Mouse (Mus musculus) ZHBTc4 (cell line): Measurements from ENCODE around the gene Gss.
"Not testable (repeated sequence)": the region's sequence is repeated elsewhere in the genome, so short reads cannot be mapped to it uniquely, and the experiment has no call there.

Experiments used
- DNase-seq: peaks from one replicate; pipeline ENCODE4 v3.0.0-alpha.2; 2011; ENCODE audit warnings: low read depth, low spot score

Gene Gss

GRCm38 (mm10) chr2:155619817-155620216 lies 27.2 kb upstream of the Gss start:
- DNase-seq = peak; percentile 88

GRCm38 (mm10) chr2:155616971-155617370 lies 24.4 kb upstream of the Gss start:
- DNase-seq = peak; percentile 81

- no peak for DNase-seq
Observed at GRCm38 (mm10) chr2:155613953-155614352, 21.3 kb upstream of the Gss start.

GRCm38 (mm10) chr2:155613326-155613755 lies 20.7 kb upstream of the Gss start:
- DNase-seq = peak; percentile 93

GRCm38 (mm10) chr2:155611834-155612550 lies 19.4 kb upstream of the Gss start:
- no peak for DNase-seq

- DNase-seq = peak; percentile 62
Observed at GRCm38 (mm10) chr2:155610978-155611377, 18.4 kb upstream of the Gss start, which contains the start of gene Myh7b. Gene Myh7b (plus strand): TSS chr2:155611212.

- no peak for DNase-seq
Observed at GRCm38 (mm10) chr2:155606360-155606759, 13.8 kb upstream of the Gss start.

- DNase-seq = not testable (repeated sequence)
Observed at GRCm38 (mm10) chr2:155605236-155605589, 12.6 kb upstream of the Gss start.

GRCm38 (mm10) chr2:155604560-155605235 lies 12.1 kb upstream of the Gss start:
- peak; percentile 77 for DNase-seq

- DNase-seq = no peak
Observed at GRCm38 (mm10) chr2:155603707-155604106, 11.1 kb upstream of the Gss start.

- DNase-seq = no peak
Observed at GRCm38 (mm10) chr2:155595516-155595915, 2.9 kb upstream of the Gss start.

GRCm38 (mm10) chr2:155592854-155593283 lies 259 bp upstream of the Gss start:
- no peak for DNase-seq

- DNase-seq = peak; percentile 45
Observed at GRCm38 (mm10) chr2:155591676-155592075, 934 bp downstream of the Gss start.

GRCm38 (mm10) chr2:155590876-155591275 lies 1.7 kb downstream of the Gss start:
- peak; percentile 61 for DNase-seq

GRCm38 (mm10) chr2:155589521-155589920 lies 3.1 kb downstream of the Gss start:
- DNase-seq = peak; percentile 32

- DNase-seq = no peak
Observed at GRCm38 (mm10) chr2:155588136-155588535, 4.5 kb downstream of the Gss start.

- peak; percentile 86 for DNase-seq
Observed at GRCm38 (mm10) chr2:155585486-155585885, 7.1 kb downstream of the Gss start.

GRCm38 (mm10) chr2:155585082-155585481 lies 7.5 kb downstream of the Gss start:
- peak; percentile 44 for DNase-seq

- DNase-seq = peak; percentile 88
Observed at GRCm38 (mm10) chr2:155583927-155584530, 8.6 kb downstream of the Gss start.

- DNase-seq = no peak
Observed at GRCm38 (mm10) chr2:155582996-155583395, 9.6 kb downstream of the Gss start.

- no peak for DNase-seq
Observed at GRCm38 (mm10) chr2:155582384-155582995, 10.1 kb downstream of the Gss start.

GRCm38 (mm10) chr2:155580331-155580730 lies 12.3 kb downstream of the Gss start:
- DNase-seq = no peak
